Mouse (Mus musculus) pancreas, adult 10 weeks (tissue): ENCODE measurements around the gene Slco6d1. TPM values are rescaled to one million over a fixed set of nuclear protein-coding genes. Genes with fewer than 3 reads are reported as not detected.

Experiments used
- polyA plus RNA-seq: library from polyadenylated mRNA; stranded (reverse); fragments of 350-450 nt; fragmentation: Illumina TruSeq; extraction: RNeasy Lipid Tissue Mini Kit (QIAGEN cat#74804); gene quantifications from one replicate; pipeline ENCODE4 v1.2.3, GENCODE M21; 2015; ENCODE audit warnings: low read depth, low replicate concordance; ENCODE audit not compliant: insufficient read depth

Gene Slco6d1
- polyA plus RNA-seq, result not detected

DNA sequence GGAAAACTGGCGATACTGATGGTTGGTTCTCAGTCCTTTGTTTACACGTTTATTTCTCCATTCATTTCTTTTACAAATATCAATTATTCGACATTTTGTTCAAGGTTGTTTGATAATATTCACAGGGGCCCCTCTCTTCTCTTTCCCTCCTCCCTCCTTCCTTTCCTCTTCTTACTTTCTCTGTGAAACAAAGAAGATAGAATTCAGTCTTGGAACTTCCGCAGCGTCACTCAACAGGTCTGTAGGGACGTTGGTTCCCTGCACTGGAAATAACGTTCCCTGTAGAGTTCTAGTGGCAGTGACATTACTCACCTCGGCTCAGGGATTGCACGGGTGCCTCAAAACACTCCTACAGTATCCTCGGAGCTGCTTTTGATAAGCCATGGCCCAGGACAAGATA is at the start of gene Slco6d1:
Slco6d1 (plus strand) TSS at position 301 of the 400 bp plus-strand sequence.

